Mouse (Mus musculus) bone marrow, adult 2 months (tissue): ENCODE results near the gene Bmyc. TPM values are rescaled to one million over a fixed set of nuclear protein-coding genes. Genes with fewer than 3 reads are reported as not detected.
"Not testable (repeated sequence)": the region's sequence is repeated elsewhere in the genome, so short reads cannot be mapped to it uniquely, and the experiment has no call there.

Experiments
- H3K27ac ChIP-seq: fragments of 200-500 bp; 2 replicates; pipeline ENCODE4 v1.5.1; 2012; ENCODE audit warnings: low read depth, mild to moderate bottlenecking, control low read depth, inconsistent platforms, low read length; ENCODE audit not compliant: control insufficient read depth, poor library complexity, insufficient read depth
- H3K4me1 ChIP-seq: fragments of 200-500 bp; 2 replicates; pipeline ENCODE4 v1.6.1; 2011; ENCODE audit warnings: low read length; ENCODE audit not compliant: control insufficient read depth, insufficient read depth
- H3K4me3 ChIP-seq: fragments of 200-500 bp; replicated peaks from 2 replicates; pipeline ENCODE3; 2011; ENCODE audit warnings: mild to moderate bottlenecking, low read depth, low read length, control low read depth; ENCODE audit not compliant: control insufficient read depth
- CTCF ChIP-seq: fragments of 200-500 bp; IDR thresholded peaks from 2 replicates; pipeline ENCODE4 v1.5.1; 2011; ENCODE audit warnings: low read length, control low read depth; ENCODE audit not compliant: control insufficient read depth, insufficient read depth
- POLR2A ChIP-seq: fragments of 200-500 bp; IDR thresholded peaks from 2 replicates; pipeline ENCODE4 v1.6.1; 2011; ENCODE audit warnings: low read depth, mild to moderate bottlenecking, control low read depth, low read length, borderline replicate concordance; ENCODE audit not compliant: control insufficient read depth
- WGBS: fragments of 180-500 bp; shearing (Covaris S2); methylation state at CpG from one replicate; pipeline ENCODE4 v1.1.7; 2018; 5-methylcytosine and 5-hydroxymethylcytosine counted together
- polyA plus RNA-seq: library from polyadenylated mRNA; stranded (reverse); fragments of >200 nt; gene quantifications from 2 replicates; pipeline ENCODE4 v1.2.4, GENCODE M21; 2011; ENCODE audit warnings: low replicate concordance; ENCODE audit not compliant: missing spikeins, insufficient read depth, insufficient read length

Gene Bmyc
- polyA plus RNA-seq, 1 experiment = 4.1 TPM

DNA sequence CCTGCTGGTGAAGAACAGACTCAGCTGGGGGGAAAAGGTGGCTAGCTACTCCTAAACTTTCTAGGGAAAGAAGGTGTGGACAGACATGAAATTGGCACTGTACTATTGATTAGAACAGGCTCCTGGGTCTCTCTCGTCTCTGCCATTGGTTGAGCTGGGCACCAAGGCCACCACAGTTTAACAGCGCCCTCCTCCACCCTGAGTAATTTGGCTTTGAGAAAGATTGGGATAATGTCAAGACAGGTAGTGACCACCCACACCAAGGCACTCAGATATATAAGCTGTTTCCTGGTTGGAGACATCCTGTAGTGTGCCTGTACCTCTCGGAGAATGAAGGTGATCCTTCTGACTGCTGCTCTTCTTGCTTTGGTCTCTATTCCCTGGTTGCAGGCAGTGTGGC is 30.1 kb upstream of the Bmyc start, which contains the start of gene Lcn6:
TSS of gene Lcn6 (plus strand) at position 301 of the 400 bp plus-strand sequence.
- WGBS = 85% methylated on average over 3 of the region's 3 CpGs
- TF ChIP-seq POLR2A = no peak
- TF ChIP-seq CTCF = no peak

GRCm38 (mm10) chr2:25679559-25679958 is 27.0 kb upstream of the Bmyc start:
- no peak overlapping the region for H3K27ac ChIP-seq
- 59% methylated on average over 6 of the region's 6 CpGs for WGBS
- H3K4me1 ChIP-seq = no peaks in the 10 kb centered on the region
- no peak overlapping the region for H3K4me3 ChIP-seq
- TF ChIP-seq CTCF = no peak
- TF ChIP-seq POLR2A = no peak

More for the DNA sequence above, 30.1 kb upstream of the Bmyc start, which contains the start of gene Lcn6:
- Histone ChIP-seq H3K4me3 (no peak within 1 kb of the TSS), H3K27ac (no peak within 1 kb of the TSS), H3K4me1 (no peaks in the 10 kb centered on the region)

- WGBS = 46% methylated on average over 2 of the region's 2 CpGs
- TF ChIP-seq POLR2A = no peak
- no peak for TF ChIP-seq CTCF
- H3K27ac ChIP-seq = no peak within 1 kb of the TSS
- no peak within 1 kb of the TSS for H3K4me3 ChIP-seq
- no peaks in the 10 kb centered on the region for H3K4me1 ChIP-seq
These were observed 24.1 kb upstream of the Bmyc start, which contains the start of gene Lcn10 for GRCm38 (mm10) chr2:25682426-25682825. Gene Lcn10 (plus strand): TSS chr2:25682726.

- no peak overlapping the region for H3K27ac ChIP-seq
- no peaks in the 10 kb centered on the region for H3K4me1 ChIP-seq
- TF ChIP-seq CTCF = no peak
- TF ChIP-seq POLR2A = no peak
- 65% methylated on average over 4 of the region's 4 CpGs for WGBS
- no peak overlapping the region for H3K4me3 ChIP-seq
These were observed 19.6 kb upstream of the Bmyc start for GRCm38 (mm10) chr2:25686941-25687340.

- Histone ChIP-seq H3K4me3 (no peak overlapping the region), H3K27ac (no peak overlapping the region), H3K4me1 (no peaks in the 10 kb centered on the region)
- TF ChIP-seq CTCF = peak; percentile 52
- no peak for TF ChIP-seq POLR2A
These were observed 11.9 kb upstream of the Bmyc start for GRCm38 (mm10) chr2:25694605-25695004.

DNA sequence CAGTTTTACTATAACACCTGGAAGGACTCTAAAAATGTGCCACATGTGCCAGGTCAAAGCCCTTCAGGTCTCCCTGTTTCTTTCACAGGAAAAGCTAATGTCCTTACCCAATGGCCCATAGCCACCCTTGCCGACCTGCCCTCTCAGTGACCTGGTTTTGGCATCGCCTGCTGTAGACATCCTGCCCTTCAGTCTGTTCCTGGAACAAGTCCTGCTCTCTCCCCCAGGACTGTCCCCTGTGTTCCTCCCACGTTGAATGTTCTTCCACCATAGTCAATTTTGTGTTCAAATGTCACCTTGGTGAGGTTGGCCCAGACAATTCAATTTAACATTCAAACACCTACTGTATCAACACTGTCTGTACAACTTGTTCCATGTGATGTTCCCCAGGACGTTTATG is 9.6 kb upstream of the Bmyc start:
- WGBS = 68% methylated on average over 4 of the region's 4 CpGs
- H3K4me3 ChIP-seq = no peak overlapping the region
- no peaks in the 10 kb centered on the region for H3K4me1 ChIP-seq
- TF ChIP-seq POLR2A (no peak), CTCF (no peak)
- no peak overlapping the region for H3K27ac ChIP-seq

GRCm38 (mm10) chr2:25698696-25699095 is 7.8 kb upstream of the Bmyc start:
- Histone ChIP-seq H3K4me1 (no peaks in the 10 kb centered on the region), H3K27ac (no peak overlapping the region), H3K4me3 (no peak overlapping the region)
- 78% methylated on average over 2 of the region's 2 CpGs for WGBS
- no peak for TF ChIP-seq CTCF
- no peak for TF ChIP-seq POLR2A

DNA sequence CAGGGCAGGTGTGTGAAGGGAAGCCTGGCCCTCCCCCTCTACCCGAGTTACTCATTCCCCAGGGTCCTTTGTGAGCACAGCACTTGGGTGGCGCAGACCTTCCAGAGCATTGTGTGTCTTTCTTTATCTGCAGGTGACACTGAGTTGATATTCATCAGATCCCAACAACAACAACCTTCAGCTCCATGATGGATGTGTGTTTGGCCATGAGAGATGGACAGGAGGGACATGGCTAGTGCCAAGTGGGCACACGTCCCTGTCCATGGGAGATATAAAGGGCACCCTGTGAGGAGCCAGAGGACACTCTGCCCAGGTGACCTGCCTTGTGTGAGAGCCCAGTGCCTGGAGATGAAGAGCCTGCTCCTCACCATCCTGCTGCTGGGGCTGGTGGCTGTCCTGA is 6.8 kb upstream of the Bmyc start, which contains the start of gene Obp2a:
TSS of gene Obp2a (plus strand) at position 301 of the 400 bp plus-strand sequence.
- WGBS = 84% methylated on average over 3 of the region's 3 CpGs
- H3K4me1 ChIP-seq, H3K4me3 ChIP-seq, H3K27ac ChIP-seq: not testable (repeated sequence)

- TF ChIP-seq POLR2A (no peak), CTCF (no peak)
- 50% methylated on average over 5 of the region's 5 CpGs for WGBS
- no peak overlapping the region for H3K27ac ChIP-seq
These were observed 5.5 kb upstream of the Bmyc start for GRCm38 (mm10) chr2:25701001-25701400.

GRCm38 (mm10) chr2:25703706-25704105 is 2.8 kb upstream of the Bmyc start:
- Histone ChIP-seq H3K4me1 (no peaks in the 10 kb centered on the region), H3K27ac (no peak overlapping the region), H3K4me3 (no peak overlapping the region)
- 79% methylated on average over 4 of the region's 4 CpGs for WGBS
- TF ChIP-seq POLR2A (no peak), CTCF (no peak)

More at GRCm38 (mm10) chr2:25701001-25701400, 5.5 kb upstream of the Bmyc start:
- Histone ChIP-seq H3K4me3 (no peak overlapping the region), H3K4me1 (no peaks in the 10 kb centered on the region)
